Mouse (Mus musculus) stomach, postnatal 0 days (tissue): Measurements from ENCODE around the gene Med12l.

ENCODE experiments used
- CTCF ChIP-seq: IDR thresholded peaks from 2 replicates; pipeline ENCODE4 v1.5.1; 2016; ENCODE audit warnings: antibody characterized with exemption, low read depth, mild to moderate bottlenecking, moderate library complexity
- EP300 ChIP-seq: optimal IDR thresholded peaks from 2 replicates; pipeline ENCODE3; 2016; ENCODE audit warnings: antibody characterized with exemption

DNA sequence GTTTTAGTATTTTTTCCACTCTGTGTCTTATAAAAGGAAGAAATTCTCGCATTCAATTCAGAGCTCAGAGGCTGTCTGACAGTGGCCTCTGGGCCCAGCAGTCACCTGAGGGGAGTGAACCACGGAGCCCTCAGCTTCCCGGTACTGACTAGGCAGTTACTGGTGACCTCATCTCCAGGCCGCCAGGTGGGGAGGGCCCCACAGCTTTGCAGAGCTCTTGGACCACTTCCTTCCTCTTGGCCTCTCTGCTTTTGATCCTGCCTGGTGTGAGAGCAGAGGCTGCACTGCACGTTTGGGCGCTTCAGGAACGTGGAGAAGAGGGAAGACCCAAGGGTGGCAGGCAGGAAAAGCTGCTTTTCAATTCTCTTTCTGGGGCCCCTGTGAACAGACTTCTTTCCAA is 75.3 kb downstream of the Med12l start:
- TF ChIP-seq CTCF (no peak), EP300 (no peak)
